Mouse (Mus musculus): ENCODE data around the gene Ngfr.

Ngfr gene

DNA sequence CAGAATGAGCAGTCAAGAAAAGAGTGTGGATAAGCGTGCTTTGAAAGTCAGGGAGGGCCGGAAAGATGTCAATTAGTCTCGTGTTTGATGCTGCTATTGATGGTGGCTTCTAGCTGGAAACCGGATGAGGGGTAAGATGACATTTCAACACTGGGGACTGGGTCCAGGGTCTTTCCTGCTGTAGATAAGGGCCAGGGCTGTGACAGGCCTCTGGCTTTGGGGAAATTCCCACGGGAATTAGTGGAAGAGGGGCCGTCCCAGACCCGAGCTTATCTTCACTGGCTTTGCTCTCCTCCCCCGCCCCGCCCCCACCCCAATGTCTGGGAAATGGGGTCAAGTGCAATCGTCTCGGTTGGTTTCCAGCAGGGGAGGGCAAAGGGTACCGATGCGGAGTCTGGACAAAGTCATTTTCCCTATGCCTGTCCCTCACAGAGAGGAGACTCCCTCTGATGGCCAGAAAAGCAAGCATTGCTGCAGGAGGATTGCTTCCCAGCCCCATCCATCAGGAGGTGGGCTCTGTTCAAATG is 7.2 kb upstream of the Ngfr start:
- no peak for DNase-seq

GRCm38 (mm10) chr11:95593501-95593900 is 6.0 kb upstream of the Ngfr start:
- no peak for DNase-seq

- no peak for DNase-seq
Observed at GRCm38 (mm10) chr11:95592691-95593090, 5.2 kb upstream of the Ngfr start.

DNA sequence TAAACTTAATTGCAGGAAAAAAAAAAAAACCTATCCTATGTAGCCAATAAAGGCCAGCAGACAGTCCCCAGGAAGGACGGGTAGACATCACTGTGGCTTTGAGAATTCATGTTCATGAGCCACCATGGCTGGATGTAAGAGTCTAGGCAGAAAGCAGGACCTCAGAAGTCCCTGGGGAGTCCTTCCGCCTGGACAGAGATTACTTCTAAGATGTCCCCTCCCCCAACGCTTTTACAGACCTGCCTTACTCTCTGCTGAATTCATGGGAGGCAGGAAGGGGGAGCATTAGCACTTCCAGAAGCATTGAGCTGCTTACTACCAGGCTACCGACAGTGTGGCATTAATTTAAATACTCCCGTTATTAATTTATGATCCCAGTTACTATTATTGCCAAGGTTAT is 1.7 kb upstream of the Ngfr start:
- DNase-seq: no peak

DNA sequence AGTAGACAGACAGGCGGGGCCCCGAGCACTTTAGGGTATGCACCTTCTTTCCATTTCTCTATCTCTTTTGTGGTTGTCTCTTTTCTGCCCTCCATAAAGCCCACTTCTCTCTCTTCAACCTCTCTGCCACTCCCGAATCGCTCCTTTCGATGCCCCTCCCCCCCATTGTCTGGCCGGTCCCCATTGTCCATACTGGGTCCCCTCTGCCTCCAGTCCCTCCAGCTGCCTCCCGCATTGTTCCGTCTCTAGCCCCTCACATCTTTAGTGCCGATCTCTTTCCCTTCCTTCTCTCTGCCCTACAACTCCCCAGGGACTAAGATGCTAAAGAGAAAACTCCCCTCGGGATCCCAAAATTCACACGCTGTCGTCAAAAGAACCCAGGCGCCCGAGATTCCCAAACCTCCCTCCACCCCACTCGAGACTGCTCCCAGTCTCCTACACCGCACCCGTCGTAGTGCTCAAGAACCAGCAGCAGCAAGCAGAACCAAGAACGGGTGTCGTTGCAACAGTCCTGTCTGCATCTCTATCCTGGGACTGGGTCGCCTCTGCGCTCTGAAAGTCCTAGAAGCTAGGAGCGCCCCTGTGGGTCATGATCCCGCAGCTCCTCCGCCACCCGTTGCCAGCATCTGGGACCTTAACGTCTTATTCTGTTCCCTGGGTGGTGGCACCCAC is 648 bp downstream of the Ngfr start:
- DNase-seq: no peak

- DNase-seq: peak; percentile 90
Observed at GRCm38 (mm10) chr11:95586184-95586583, 1.4 kb downstream of the Ngfr start.

- DNase-seq: no peak
Observed at GRCm38 (mm10) chr11:95585684-95586083, 1.9 kb downstream of the Ngfr start.

- peak; percentile 24 for DNase-seq
Observed at GRCm38 (mm10) chr11:95585281-95585680, 2.3 kb downstream of the Ngfr start.

- no peak for DNase-seq
Observed at GRCm38 (mm10) chr11:95584651-95585050, 2.9 kb downstream of the Ngfr start.

- DNase-seq: no peak
Observed at GRCm38 (mm10) chr11:95583396-95583795, 4.1 kb downstream of the Ngfr start.

- no peak for DNase-seq
Observed at GRCm38 (mm10) chr11:95582193-95582592, 5.3 kb downstream of the Ngfr start.

GRCm38 (mm10) chr11:95579455-95579854 is 8.1 kb downstream of the Ngfr start:
- no peak for DNase-seq

GRCm38 (mm10) chr11:95577776-95578446 is 9.6 kb downstream of the Ngfr start:
- DNase-seq: peak; percentile 83

DNA sequence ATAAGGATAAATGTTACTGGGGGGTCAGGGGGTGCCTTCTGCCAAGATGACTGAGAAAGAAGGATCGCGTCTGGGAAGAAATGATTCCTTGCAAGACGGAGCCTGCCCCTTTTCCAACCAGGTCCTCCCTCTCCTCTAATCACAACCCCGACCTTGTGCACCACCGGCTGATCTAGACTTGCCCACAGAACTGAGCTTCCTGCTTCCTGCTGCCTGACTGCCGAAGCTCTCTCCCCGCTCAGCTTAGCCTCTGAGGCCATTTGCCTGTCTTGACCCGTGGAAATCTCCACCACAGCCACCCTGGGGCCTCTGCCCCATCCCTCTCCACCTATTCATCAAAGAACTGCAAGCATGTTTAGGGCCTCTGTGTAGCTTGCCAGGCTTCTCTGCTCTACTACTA is 11.2 kb downstream of the Ngfr start:
- DNase-seq: no peak

GRCm38 (mm10) chr11:95575791-95576190 is 11.7 kb downstream of the Ngfr start:
- DNase-seq: no peak

GRCm38 (mm10) chr11:95574786-95575334 is 12.7 kb downstream of the Ngfr start:
- no peak for DNase-seq

DNA sequence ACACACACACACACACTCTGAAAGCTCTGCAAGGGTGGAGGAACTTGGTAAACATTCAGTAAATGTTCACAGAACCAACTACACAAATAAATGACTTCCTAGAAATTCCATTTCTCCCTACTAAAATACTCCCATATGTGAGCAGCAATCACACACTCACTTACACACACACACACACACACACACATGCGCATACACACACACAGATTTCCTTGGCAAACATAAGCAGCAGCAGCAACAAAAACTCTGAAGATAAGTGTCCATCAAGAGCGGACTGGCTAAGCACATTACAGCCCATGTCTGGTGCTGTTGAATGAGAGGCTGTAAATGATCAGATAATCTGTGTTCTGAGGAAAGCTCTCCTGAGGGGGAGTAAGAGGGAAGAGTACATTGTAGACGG is 15.3 kb downstream of the Ngfr start:
- no peak for DNase-seq

DNA sequence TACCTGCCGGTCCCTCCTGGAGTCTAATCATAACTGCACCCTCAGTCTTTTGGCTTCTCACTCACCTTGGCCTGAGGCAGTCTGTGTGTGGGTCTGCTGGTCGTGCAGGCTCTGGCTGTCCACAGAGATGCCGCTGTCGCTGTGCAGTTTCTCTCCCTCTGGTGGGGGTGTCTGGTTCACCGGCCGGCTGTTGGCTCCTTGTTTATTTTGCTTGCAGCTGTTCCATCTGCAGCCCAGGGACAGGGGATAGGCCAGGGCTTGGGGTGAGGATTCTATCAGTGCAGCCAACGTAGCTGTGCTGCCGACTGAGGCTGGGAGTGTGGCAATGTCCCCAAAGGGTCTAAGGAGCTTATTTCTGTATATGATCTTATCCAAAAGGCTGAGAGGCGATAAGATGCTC is 15.8 kb downstream of the Ngfr start:
- DNase-seq: no peak

- no peak for DNase-seq
Observed at GRCm38 (mm10) chr11:95570827-95571619, 16.5 kb downstream of the Ngfr start.

DNA sequence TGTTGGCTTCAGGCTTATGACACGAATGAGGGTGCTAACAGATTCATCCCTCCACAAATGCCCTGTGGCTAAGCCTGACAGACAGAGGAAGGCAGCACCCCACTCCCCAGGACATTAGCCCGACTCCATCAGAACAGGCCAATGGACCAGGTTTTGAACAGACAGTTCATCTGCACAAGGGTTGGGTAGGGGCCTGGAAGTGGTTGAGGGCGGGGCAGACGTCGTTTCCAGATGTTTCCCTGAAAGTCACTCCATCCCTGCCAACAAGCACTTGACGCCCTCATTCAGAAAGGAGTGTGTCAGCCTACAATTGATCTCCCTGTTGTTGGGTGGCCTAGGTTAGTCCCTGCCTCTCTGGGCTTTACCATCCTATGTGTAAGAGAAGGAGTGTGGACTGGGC is 17.6 kb downstream of the Ngfr start:
- no peak for DNase-seq

DNA sequence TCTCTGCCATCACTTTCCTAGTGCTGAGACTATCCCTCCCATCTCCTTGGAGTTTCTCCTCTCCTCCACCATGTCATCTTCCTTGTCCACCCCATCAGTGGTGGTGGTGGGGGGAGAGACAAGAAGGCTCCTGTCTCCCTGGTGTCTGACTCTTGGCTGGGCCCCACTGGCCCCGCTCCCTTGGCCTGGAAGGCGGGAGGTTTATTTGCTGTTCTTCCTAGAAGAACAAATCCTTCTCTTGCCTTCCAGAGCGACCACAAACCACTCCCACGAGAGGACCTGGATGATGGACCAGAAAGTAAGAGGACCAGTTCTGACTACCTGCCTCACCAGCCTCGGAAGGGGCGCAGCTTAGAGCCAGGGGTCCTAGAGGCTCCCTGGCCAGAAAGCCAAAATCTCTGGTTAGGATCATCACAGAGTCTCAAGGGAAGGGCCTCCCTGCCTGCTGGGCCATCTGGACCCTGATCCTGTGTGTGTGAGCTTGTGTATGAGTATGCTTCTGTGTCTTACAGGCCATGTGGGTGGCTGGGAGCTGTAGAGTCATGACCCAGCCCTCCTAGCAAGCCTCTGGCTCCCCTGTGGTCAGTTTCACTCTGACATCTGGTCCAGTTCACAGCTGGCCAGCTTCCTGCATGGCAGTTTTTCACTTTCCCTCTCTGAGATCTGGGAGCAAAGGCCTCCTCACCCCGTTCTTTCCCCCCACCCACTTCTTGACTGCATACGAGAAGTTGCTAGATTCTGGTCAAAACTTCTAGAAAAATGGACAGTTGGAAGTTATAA is 19.4 kb downstream of the Ngfr start:
- DNase-seq: no peak

- no peak for DNase-seq
Observed at GRCm38 (mm10) chr11:95567366-95567765, 20.2 kb downstream of the Ngfr start.

- no peak for DNase-seq
Observed at GRCm38 (mm10) chr11:95565327-95565726, 22.2 kb downstream of the Ngfr start.
